In genomic region chr4:53632011-53632349, GRCm38 (mm10) we compare ENCODE assay signal across 8 mouse cellular contexts. TPM values are rescaled to one million over a fixed set of nuclear protein-coding genes. Genes with fewer than 3 reads are reported as not detected.
A peak's percentile ranks its signal among the peaks of the same experiment; 100 is the strongest.
DNase-seq lines count a peak whose midpoint lies in the region; ATAC-seq and TF ChIP-seq lines count a peak whose summit lies in the region.

No protein-coding gene starts in this region.

- no peaks in the 10 kb centered on the region for H3K27me3 ChIP-seq in forebrain, postnatal 0 days (ENCODE audit: insufficient read depth, low read length)

- intact Hi-C loops in gastrocnemius, adult 2 months (cut with DNase I), result no loop called here

- no peaks in the 10 kb centered on the region for H3K9me3 ChIP-seq in forebrain, postnatal 0 days (ENCODE audit: low read length)

- H3K4me1 ChIP-seq in forebrain, postnatal 0 days (ENCODE audit: insufficient read depth), result peaks cover 33% of the 10 kb centered on the region

- H3K4me3 ChIP-seq in gastrocnemius, adult 2 months, result peak overlapping the region; percentile 82
- peak overlapping the region; percentile 90 for H3K4me3 ChIP-seq in forebrain, postnatal 0 days (ENCODE audit: low read depth, low read length)

- H3K27ac ChIP-seq in gastrocnemius, adult 2 months, result peak overlapping the region; percentile 88
- H3K27ac ChIP-seq in forebrain, postnatal 0 days (ENCODE audit: low read depth, low read length), result peak overlapping the region; percentile 85

- peak overlapping the region; percentile 88 for H3K9ac ChIP-seq in forebrain, postnatal 0 days

- 2% methylated on average over 5 of the region's 5 CpGs for WGBS in forebrain, postnatal 0 days

- no peak for ATAC-seq in forebrain, postnatal 0 days

- peak overlapping the region; percentile 59 for H3K4me2 ChIP-seq in forebrain, postnatal 0 days (ENCODE audit: low read depth)

- TF ChIP-seq CTCF in gastrocnemius, adult 2 months (IDR thresholded peaks at IDR 0.05), result no peak
- TF ChIP-seq CTCF in forebrain, postnatal 0 days (IDR thresholded peaks at IDR 0.05; ENCODE audit: low read depth), result no peak

- no peaks in the 10 kb centered on the region for H3K36me3 ChIP-seq in forebrain, postnatal 0 days (ENCODE audit: insufficient read depth)

- DNase-seq in gastrocnemius, adult 2 months, result no peak
- DNase-seq in gastrocnemius, adult 8-10 months (ENCODE audit: low spot score in 2 of 2), result no peak
- DNase-seq in A20 (ENCODE audit: low read depth, low spot score) (peak; percentile 71), MN1 (ENCODE audit: low spot score) (no peak)
- no peak for DNase-seq in forebrain, postnatal 0 days
- DNase-seq in lung, postnatal 36 days, result peak; percentile 57
- DNase-seq in left cerebral cortex, adult 8-10 months (ENCODE audit: low spot score in 2 of 2), result no peak
- DNase-seq in layer of hippocampus, adult 9-11 months, result no peak

RNA-seq across cellular contexts. Expression of gene Fsd1l, which starts 0.7 kb away (rescaled TPM):
- total RNA-seq in gastrocnemius, adult 2 months (2021), result 10 to 100 TPM; 10.7 to 12.8 TPM
- 10 to 100 TPM in 2 of 4 experiments, 1 to 10 TPM in 2; 8.4 to 10.9 (median 9.8) TPM for total RNA-seq in gastrocnemius, adult 8-10 months (2022)
- 45.2 and 48.8 TPM in 2 replicates for total RNA-seq in forebrain, postnatal 0 days (2014; rRNA removed)
- polyA plus RNA-seq in forebrain, postnatal 0 days (2015; fragmentation: Nextera tagmentation; extraction: Ambion mirVana), result 10.3 and 17.9 TPM in 2 replicates
- total RNA-seq in left cerebral cortex, adult 8-10 months (2022), result 10 to 100 TPM; 30.4 to 36.6 (median 33.3) TPM

Comparison
In these comparisons a context has a peak if more than half of its experiments do, and no peak if none do; other contexts are left out.
1. DNase-seq: peak in A20 (single experiment) and lung, postnatal 36 days (single experiment); none in gastrocnemius, adult 2 months (single experiment), gastrocnemius, adult 8-10 months (0 of 2), forebrain, postnatal 0 days (single experiment), left cerebral cortex, adult 8-10 months (0 of 2), layer of hippocampus, adult 9-11 months (single experiment) and MN1 (single experiment).